Mouse (Mus musculus): ENCODE results near the gene Tmem163. TPM values are rescaled to one million over a fixed set of nuclear protein-coding genes. Genes with fewer than 3 reads are reported as not detected.

The Tmem163 gene
- total and polyA plus RNA-seq, 3 experiments, result 4.5 to 10.0 (median 8.1) TPM

DNA sequence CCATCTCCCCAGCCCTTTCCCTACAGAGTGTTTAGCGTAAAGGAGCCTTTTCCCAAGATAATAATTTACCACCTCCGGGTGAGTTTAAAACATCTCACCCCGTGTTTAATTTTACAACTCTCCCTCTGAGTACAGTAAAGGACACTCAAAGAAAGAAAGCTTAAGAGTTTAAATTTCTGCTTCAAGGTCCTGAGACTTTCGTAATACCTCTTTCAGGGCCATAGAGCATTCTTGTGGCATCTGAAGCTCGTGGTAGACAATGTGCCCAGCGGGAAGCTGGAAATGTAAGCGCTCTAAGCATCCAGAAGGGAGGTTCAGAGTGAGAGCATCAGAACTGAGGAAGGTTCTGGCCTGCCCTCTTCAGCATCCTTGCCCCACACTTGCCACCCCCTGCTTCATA lies 52.2 kb downstream of the Tmem163 start:
- in situ Hi-C loops (cut with MboI; ENCODE audit: low pct_ligation_motif_present, low pct_unique_long_range_greater_than_20kb, low sequenced_read_pairs), result no loop called here
- Histone ChIP-seq H3K4me2 (ENCODE audit: insufficient read depth, low read depth, poor library complexity, severe bottlenecking) (no peak overlapping the region), H3K36me3 (replicated peaks in 1 of 2; ENCODE audit: control insufficient read depth in 1 of 2, insufficient read depth in 1 of 2, low read length in 1 of 2) (peaks cover 6 to 32% of the 10 kb centered on the region in 2 experiments), H3K4me1 (ENCODE audit: control insufficient read depth in 1 of 2, insufficient read depth in 2 of 2) (peaks cover 24 to 53% of the 10 kb centered on the region in 2 experiments), H3K9me3 (replicated peaks; ENCODE audit: low read length) (peaks cover 1% of the 10 kb centered on the region), H3K9ac (ENCODE audit: insufficient read depth, low read depth) (no peak overlapping the region), H3K27me3 (replicated peaks) (no peaks in the 10 kb centered on the region), H3K4me3 (replicated peaks in 1 of 3; ENCODE audit: low read depth in 2 of 3, low read length in 2 of 3, poor library complexity in 1 of 3) (no peak overlapping the region), H3K27ac (ENCODE audit: insufficient read depth, low read depth) (no peak overlapping the region), H3K79me2 (replicated peaks; ENCODE audit: control insufficient read depth, extremely low read depth, insufficient read depth, poor library complexity, severe bottlenecking) (no peaks in the 10 kb centered on the region)
- TF ChIP-seq ETS1 (conservative IDR thresholded peaks at IDR 0.05; ENCODE audit: low read depth, low read length) (no peak), MAX (IDR thresholded peaks at IDR 0.05; ENCODE audit: low read length) (no peak), SIN3A (IDR thresholded peaks at IDR 0.05; ENCODE audit: low read length) (no peak), CTCF (conservative IDR thresholded peaks at IDR 0.05 in 1 of 2, IDR thresholded peaks at IDR 0.05 in 1 of 2; ENCODE audit: low read depth in 2 of 2, low read length in 2 of 2) (no peak), PAX5 (IDR thresholded peaks at IDR 0.05; ENCODE audit: low read length) (no peak), ZNF384 (IDR thresholded peaks at IDR 0.05; ENCODE audit: low read depth, low read length) (no peak), MXI1 (IDR thresholded peaks at IDR 0.05; ENCODE audit: low read depth, low read length) (no peak), NRF1 (IDR thresholded peaks at IDR 0.05; ENCODE audit: low read depth, low read length) (no peak)
- dilution Hi-C loops (cut with MboI; ENCODE audit: extremely low pct_ligation_motif_present, extremely low pct_unique_long_range_greater_than_20kb, low sequenced_read_pairs), result no loop called here
- peak; percentile 19 for DNase-seq (ENCODE audit: extremely low read depth)

DNA sequence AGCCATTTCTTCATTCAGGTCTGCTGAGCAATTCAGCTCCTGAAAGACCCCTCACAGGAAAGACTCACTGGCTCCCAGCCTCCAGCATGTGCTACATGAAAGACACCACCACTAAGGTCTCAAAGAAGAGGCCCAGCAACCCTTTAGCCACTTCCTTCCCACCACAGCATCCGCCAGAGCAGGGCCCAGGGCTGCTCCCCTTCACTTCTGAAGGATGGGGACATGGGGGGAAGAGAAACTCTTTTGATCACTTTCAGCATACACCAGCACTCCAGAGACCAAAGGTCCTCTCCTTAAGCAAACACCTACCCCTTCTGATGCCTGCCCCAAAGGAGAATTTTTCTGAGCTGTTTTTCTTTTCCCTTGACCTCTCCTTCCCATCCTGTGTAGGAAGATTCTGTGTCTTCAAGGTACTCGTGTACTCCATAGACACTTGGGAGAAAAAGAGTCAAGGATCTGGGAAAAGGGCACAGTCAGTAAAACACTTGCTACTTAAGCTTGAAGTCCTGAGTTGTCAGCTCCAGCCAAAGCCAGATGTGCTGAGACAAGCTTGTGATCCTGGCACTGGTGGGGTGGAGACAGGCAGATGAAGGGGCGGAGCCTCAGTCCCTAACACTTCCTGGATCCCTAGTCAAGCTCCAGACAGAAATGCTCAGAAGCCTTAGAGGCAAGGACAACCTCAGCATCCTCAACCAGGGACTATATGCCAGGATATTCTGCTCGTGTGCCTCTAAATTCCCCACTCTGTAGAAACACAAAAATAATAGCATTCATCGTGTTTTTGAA lies 53.6 kb downstream of the Tmem163 start:
- TF ChIP-seq MXI1 (IDR thresholded peaks at IDR 0.05; ENCODE audit: low read depth, low read length) (peak; percentile 31; the same call in 1 of the 2 replicates), EP300 (IDR thresholded peaks at IDR 0.05; ENCODE audit: low read length) (peak; percentile 8; the same call in 1 of the 2 replicates), MAFK (IDR thresholded peaks at IDR 0.05; ENCODE audit: insufficient replicate concordance, low read length) (0 out of 2 replicates have a peak, but pooled peaks have one; percentile 21), ELF1 (IDR thresholded peaks at IDR 0.05; ENCODE audit: low read depth, low read length) (peak; percentile 77), BHLHE40 (IDR thresholded peaks at IDR 0.05; ENCODE audit: low read depth, low read length) (no peak)
- Histone ChIP-seq H3K27ac (ENCODE audit: insufficient read depth, low read depth) (no peak overlapping the region), H3K4me1 (ENCODE audit: control insufficient read depth in 1 of 2, insufficient read depth in 2 of 2) (peaks cover 21 to 54% of the 10 kb centered on the region in 2 experiments), H3K27me3 (replicated peaks) (no peaks in the 10 kb centered on the region), H3K36me3 (replicated peaks in 1 of 2; ENCODE audit: control insufficient read depth in 1 of 2, insufficient read depth in 1 of 2, low read length in 1 of 2) (peaks cover 6 to 34% of the 10 kb centered on the region in 2 experiments), H3K79me2 (replicated peaks; ENCODE audit: control insufficient read depth, extremely low read depth, insufficient read depth, poor library complexity, severe bottlenecking) (no peaks in the 10 kb centered on the region), H3K9ac (ENCODE audit: insufficient read depth, low read depth) (no peak overlapping the region), H3K9me3 (replicated peaks; ENCODE audit: low read length) (peaks cover 1% of the 10 kb centered on the region), H3K4me3 (replicated peaks in 1 of 3; ENCODE audit: low read depth in 2 of 3, low read length in 2 of 3, poor library complexity in 1 of 3) (no peak overlapping the region), H3K4me2 (ENCODE audit: insufficient read depth, low read depth, poor library complexity, severe bottlenecking) (peak overlapping the region; percentile 30)
- DNase-seq (ENCODE audit: extremely low read depth), result peak; percentile 67
- dilution Hi-C loops (cut with MboI; ENCODE audit: extremely low pct_ligation_motif_present, extremely low pct_unique_long_range_greater_than_20kb, low sequenced_read_pairs), result no loop called here
- in situ Hi-C loops (cut with MboI; ENCODE audit: low pct_ligation_motif_present, low pct_unique_long_range_greater_than_20kb, low sequenced_read_pairs), result no loop called here

DNA sequence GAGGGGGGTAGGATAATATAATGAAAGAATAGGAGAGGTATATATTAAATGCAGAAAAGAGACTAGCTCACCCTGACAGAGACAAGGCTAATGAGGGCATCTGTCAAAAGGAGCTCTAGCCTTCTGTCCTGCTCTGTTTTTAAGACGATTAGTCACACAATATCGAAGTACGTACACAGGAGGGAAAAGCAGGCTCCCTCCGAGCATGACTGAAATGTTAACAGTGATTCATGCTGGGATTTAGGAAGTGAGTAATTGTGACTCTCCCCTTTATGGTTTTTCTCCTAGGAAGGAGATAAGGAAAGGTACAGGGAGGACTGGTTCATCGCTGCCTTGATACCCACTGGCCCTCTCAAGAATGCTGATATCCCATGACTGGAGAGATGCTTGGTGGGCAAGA lies 57.0 kb downstream of the Tmem163 start:
- H3K9ac ChIP-seq (ENCODE audit: insufficient read depth, low read depth), result no peak overlapping the region
- no peak overlapping the region for H3K27ac ChIP-seq (ENCODE audit: insufficient read depth, low read depth)
- H3K79me2 ChIP-seq (replicated peaks; ENCODE audit: control insufficient read depth, extremely low read depth, insufficient read depth, poor library complexity, severe bottlenecking), result no peaks in the 10 kb centered on the region
- no peak overlapping the region for H3K4me2 ChIP-seq (ENCODE audit: insufficient read depth, low read depth, poor library complexity, severe bottlenecking)
- H3K4me3 ChIP-seq (replicated peaks in 1 of 3; ENCODE audit: low read depth in 2 of 3, low read length in 2 of 3, poor library complexity in 1 of 3), result no peak overlapping the region
- TF ChIP-seq USF2 (conservative IDR thresholded peaks at IDR 0.05; ENCODE audit: low read depth, low read length), result no peak
- H3K36me3 ChIP-seq (replicated peaks in 1 of 2; ENCODE audit: control insufficient read depth in 1 of 2, insufficient read depth in 1 of 2, low read length in 1 of 2), result peaks cover 0 to 28% of the 10 kb centered on the region in 2 experiments
- H3K4me1 ChIP-seq (ENCODE audit: control insufficient read depth in 1 of 2, insufficient read depth in 2 of 2), result peaks cover 17 to 56% of the 10 kb centered on the region in 2 experiments
- dilution Hi-C loops (cut with MboI; ENCODE audit: extremely low pct_ligation_motif_present, extremely low pct_unique_long_range_greater_than_20kb, low sequenced_read_pairs) (no loop called here), in situ Hi-C loops (cut with MboI; ENCODE audit: low pct_ligation_motif_present, low pct_unique_long_range_greater_than_20kb, low sequenced_read_pairs) (loop anchor here (25.0 kb wide), 1 partner anchor 140 kb away; the partner anchor contains the start of gene Ccnt2)
- DNase-seq (ENCODE audit: extremely low read depth), result no peak
- no peaks in the 10 kb centered on the region for H3K27me3 ChIP-seq (replicated peaks)
- H3K9me3 ChIP-seq (replicated peaks; ENCODE audit: low read length), result peaks cover 1% of the 10 kb centered on the region
